Mouse (Mus musculus): Measurements from ENCODE around the gene Mpz.

DNA sequence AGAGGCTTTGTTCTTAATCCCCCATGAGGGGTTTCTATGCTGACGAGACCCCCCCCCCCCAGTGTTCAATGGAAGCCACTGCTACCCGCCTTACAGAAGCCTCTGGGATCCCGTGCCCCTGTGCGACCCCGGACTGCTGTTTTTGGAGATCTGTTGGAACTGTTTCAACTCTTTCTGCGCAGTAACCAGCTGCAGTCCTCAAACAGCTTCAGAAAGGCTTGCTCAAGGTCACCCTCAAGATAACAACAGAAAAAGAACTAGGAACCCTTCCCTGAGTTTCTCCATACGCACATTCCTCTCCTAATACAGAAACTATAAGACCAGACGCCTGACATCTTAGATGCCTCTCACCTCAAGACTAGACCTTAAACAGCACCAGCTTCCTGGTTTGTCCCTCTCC lies 38.5 kb downstream of the Mpz start:
- no peak for TF ChIP-seq CTCF (IDR thresholded peaks at IDR 0.05; ENCODE audit: low read depth)
- no peak for TF ChIP-seq EP300 (IDR thresholded peaks at IDR 0.05; ENCODE audit: low read depth)

All from liver, postnatal 0 days (tissue).